Mouse (Mus musculus): ENCODE results near the gene Slc35b2. TPM values are rescaled to one million over a fixed set of nuclear protein-coding genes. Genes with fewer than 3 reads are reported as not detected.

The Slc35b2 gene
- polyA plus RNA-seq, 1 experiment: 78.2 TPM

- WGBS: 63% methylated on average over 3 of the region's 3 CpGs
- DNase-seq (ENCODE audit: low read depth, low spot score): no peak
These were observed 53.0 kb downstream of the Slc35b2 start for GRCm38 (mm10) chr17:45616679-45617078.

Other genes starting within 250 kb of the Slc35b2 start
- gene Cdc5l, start 130.1 kb upstream of the Slc35b2 start, polyA plus RNA-seq (2012; rRNA removed): 10.5 and 10.9 TPM in 2 replicates
- not detected in 2 replicates for gene Spats1, start 88.5 kb upstream of the Slc35b2 start, polyA plus RNA-seq (2012; rRNA removed)
- gene Aars2, start 57.0 kb upstream of the Slc35b2 start, polyA plus RNA-seq (2012; rRNA removed): 9.8 and 12.6 TPM in 2 replicates
- gene Tcte1, start 40.4 kb upstream of the Slc35b2 start, polyA plus RNA-seq (2012; rRNA removed): 0.04 TPM in 1 of 2 replicates, not detected in the other
- 0.66 and 0.73 TPM in 2 replicates for gene Tmem151b, start 14.2 kb upstream of the Slc35b2 start, polyA plus RNA-seq (2012; rRNA removed)
- gene Nfkbie, start 8.2 kb upstream of the Slc35b2 start, polyA plus RNA-seq (2012; rRNA removed): 5.9 and 6.8 TPM in 2 replicates
- 365 and 417 TPM in 2 replicates for gene Hsp90ab1, start 9.4 kb downstream of the Slc35b2 start, polyA plus RNA-seq (2012; rRNA removed)
- 52.9 and 56.9 TPM in 2 replicates for gene Slc29a1, start 35.7 kb downstream of the Slc35b2 start, polyA plus RNA-seq (2012; rRNA removed)
- gene Mymx, start 38.2 kb downstream of the Slc35b2 start, polyA plus RNA-seq (2012; rRNA removed): 0.63 and 2.0 TPM in 2 replicates
- gene Capn11, start 95.5 kb downstream of the Slc35b2 start, polyA plus RNA-seq (2012; rRNA removed): 0.05 and 0.15 TPM in 2 replicates
- gene Mrpl14, start 122.4 kb downstream of the Slc35b2 start, polyA plus RNA-seq (2012; rRNA removed): 112 and 134 TPM in 2 replicates
- gene Tmem63b, start 123.0 kb downstream of the Slc35b2 start, polyA plus RNA-seq (2012; rRNA removed): 44.7 and 62.4 TPM in 2 replicates
- not detected in 2 replicates for gene 1600014C23Rik, start 170.0 kb downstream of the Slc35b2 start, polyA plus RNA-seq (2012; rRNA removed)

All from large intestine, adult 2 months (tissue).